Mouse (Mus musculus) megakaryocyte, embryonic 14.5 days (primary cell): ENCODE data around the gene Eno3.

Experiments
- FLI1 ChIP-seq: IDR thresholded peaks from 2 replicates; pipeline ENCODE4 v1.6.1; 2012; ENCODE audit warnings: low read length, inconsistent platforms, mixed read lengths
- GATA1 ChIP-seq: IDR thresholded peaks from 3 replicates; pipeline ENCODE4 v1.6.1; 2012; ENCODE audit warnings: mixed read lengths, low read length, inconsistent platforms, borderline replicate concordance

- TF ChIP-seq GATA1 (no peak), FLI1 (no peak)
Observed at GRCm38 (mm10) chr11:70651391-70651790, 5.6 kb upstream of the Eno3 start.
